ENCODE assay signal across 12 mouse cellular contexts in the genomic region with DNA sequence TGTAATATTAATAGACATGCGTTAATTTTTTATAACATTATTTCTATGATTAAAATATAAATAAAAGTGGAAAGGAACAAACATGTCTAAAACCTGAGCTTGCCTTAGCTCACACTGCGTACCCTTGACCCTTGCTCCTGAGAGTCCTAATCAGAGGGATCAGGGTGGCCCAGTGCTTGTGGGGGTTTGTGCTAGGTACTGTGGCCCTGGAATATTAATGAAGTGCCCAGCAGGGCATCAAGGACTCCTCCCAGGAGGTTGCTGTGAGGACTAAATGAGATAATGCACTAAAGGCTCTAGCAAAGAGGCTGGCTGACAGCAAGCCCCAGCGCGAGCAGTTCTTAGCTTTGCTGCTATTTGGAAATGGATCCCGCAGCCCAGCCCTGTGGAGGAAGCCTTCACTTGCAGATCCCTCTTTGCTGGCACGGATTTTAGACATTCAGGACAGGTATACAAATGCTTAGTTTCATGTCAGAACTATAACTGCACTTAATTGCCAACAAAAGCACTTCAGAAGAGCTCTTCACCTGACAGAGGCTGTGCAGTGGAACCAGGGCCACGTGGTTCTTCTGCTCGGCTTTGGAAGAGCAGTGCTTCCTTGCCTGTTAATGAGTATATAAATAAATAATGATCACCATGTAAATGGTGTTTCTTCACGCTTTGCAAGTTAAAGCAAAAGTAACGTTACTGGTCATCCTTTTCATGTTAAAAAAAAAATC. TPM values are rescaled to one million over a fixed set of nuclear protein-coding genes. Genes with fewer than 3 reads are reported as not detected.
DNase-seq lines count a peak whose midpoint lies in the region; ATAC-seq and TF ChIP-seq lines count a peak whose summit lies in the region.
"Had no signal": no experiment of that assay in that cellular context is flagged by ENCODE, and none has a peak within 500 bp of the region (broad histone marks: within the 10 kb centered on the region; RNA-seq: fewer than 3 reads in every experiment).

No protein-coding gene starts in this region.

- no peaks in the 10 kb centered on the region for H3K27me3 ChIP-seq in heart, embryonic 11.5 days (ENCODE audit: control insufficient read depth, insufficient read depth, low read length)
- no peaks in the 10 kb centered on the region for H3K27me3 ChIP-seq in kidney, postnatal 0 days (ENCODE audit: insufficient read depth, low read length)
- H3K27me3 ChIP-seq in embryonic facial prominence, embryonic 14.5 days (replicated peaks; ENCODE audit: control insufficient read depth, insufficient read depth, low read length) = no peaks in the 10 kb centered on the region
- no peaks in the 10 kb centered on the region for H3K27me3 ChIP-seq in small intestine, adult 2 months (ENCODE audit: control insufficient read depth, insufficient read depth, low read length)
- H3K27me3 ChIP-seq: liver, embryonic 15.5 days; Patski had no signal

- no peak for TF ChIP-seq POLR2A in small intestine, adult 2 months (IDR thresholded peaks at IDR 0.05; ENCODE audit: low read depth, low read length)

- peaks cover 25% of the 10 kb centered on the region for H3K4me1 ChIP-seq in heart, embryonic 11.5 days (ENCODE audit: control insufficient read depth, insufficient read depth, low read length)
- peaks cover 56% of the 10 kb centered on the region for H3K4me1 ChIP-seq in kidney, postnatal 0 days (replicated peaks; ENCODE audit: insufficient read depth, low read length)
- peaks cover 40% of the 10 kb centered on the region for H3K4me1 ChIP-seq in embryonic facial prominence, embryonic 14.5 days (ENCODE audit: control insufficient read depth, insufficient read depth, low read length)
- H3K4me1 ChIP-seq in small intestine, adult 2 months (ENCODE audit: control insufficient read depth, insufficient read depth, insufficient read length, low read length) = peaks cover 30% of the 10 kb centered on the region

- no peak for TF ChIP-seq CTCF in kidney, postnatal 0 days (IDR thresholded peaks at IDR 0.05; ENCODE audit: low read depth)
- no peak for TF ChIP-seq CTCF in small intestine, adult 2 months (IDR thresholded peaks at IDR 0.05; ENCODE audit: extremely low read depth, insufficient read length, insufficient replicate concordance, low read depth, low read length)

- DNase-seq in heart, postnatal 10 days = no peak
- DNase-seq in kidney, postnatal 0 days (ENCODE audit: low spot score) = peak; percentile 19
- no peak for DNase-seq in kidney, adult 11 months
- DNase-seq in embryonic facial prominence, embryonic 14.5 days (ENCODE audit: low spot score) = no peak
- no peak for DNase-seq in adrenal gland, adult 2 months
- no peak for DNase-seq in urinary bladder, postnatal 10 days (ENCODE audit: low spot score)
- DNase-seq: cerebellum, adult 8-10 months; kidney, adult 2 months had no signal

- no peaks in the 10 kb centered on the region for H3K9me3 ChIP-seq in heart, embryonic 11.5 days (replicated peaks; ENCODE audit: control insufficient read depth, low read length)
- H3K9me3 ChIP-seq in kidney, postnatal 0 days (replicated peaks; ENCODE audit: low read length) = no peaks in the 10 kb centered on the region
- H3K9me3 ChIP-seq in embryonic facial prominence, embryonic 14.5 days (ENCODE audit: control insufficient read depth, low read length) = no peaks in the 10 kb centered on the region
- H3K9me3 ChIP-seq: liver, embryonic 15.5 days had no signal

- H3K4me3 ChIP-seq in heart, embryonic 11.5 days (ENCODE audit: low read depth, low read length) = no peak overlapping the region
- H3K4me3 ChIP-seq in kidney, postnatal 0 days (replicated peaks; ENCODE audit: low read depth, low read length) = no peak overlapping the region
- no peak overlapping the region for H3K4me3 ChIP-seq in embryonic facial prominence, embryonic 14.5 days (ENCODE audit: low read depth, low read length)
- no peak overlapping the region for H3K4me3 ChIP-seq in small intestine, adult 2 months (ENCODE audit: low read depth, low read length)
- H3K4me3 ChIP-seq: liver, embryonic 15.5 days had no signal

- 0 out of 2 replicates have a peak overlapping the region, but pooled peaks have one; percentile 22 for H3K9ac ChIP-seq in heart, embryonic 11.5 days (ENCODE audit: low read depth, low read length)
- H3K9ac ChIP-seq in kidney, postnatal 0 days (ENCODE audit: low read depth, low read length) = no peak overlapping the region
- no peak overlapping the region for H3K9ac ChIP-seq in embryonic facial prominence, embryonic 14.5 days (ENCODE audit: low read depth, low read length)
- H3K9ac ChIP-seq: liver, embryonic 15.5 days had no signal

- H3K36me3 ChIP-seq in heart, embryonic 11.5 days (ENCODE audit: control insufficient read depth, insufficient read depth, low read length) = peaks cover 8% of the 10 kb centered on the region; the same call in 1 of the 2 replicates
- peaks cover 5% of the 10 kb centered on the region; the same call in 1 of the 2 replicates for H3K36me3 ChIP-seq in kidney, postnatal 0 days (ENCODE audit: insufficient read depth, low read length)
- peaks cover 5% of the 10 kb centered on the region; the same call in 1 of the 2 replicates for H3K36me3 ChIP-seq in embryonic facial prominence, embryonic 14.5 days (ENCODE audit: control insufficient read depth, insufficient read depth, low read length)
- peaks cover 43% of the 10 kb centered on the region for H3K36me3 ChIP-seq in small intestine, adult 2 months (ENCODE audit: control insufficient read depth, insufficient read depth, low read length)
- H3K36me3 ChIP-seq: liver, embryonic 15.5 days had no signal

- 0 out of 2 replicates have a peak overlapping the region, but pooled peaks have one; percentile 19 for H3K4me2 ChIP-seq in heart, embryonic 11.5 days
- no peak overlapping the region for H3K4me2 ChIP-seq in kidney, postnatal 0 days (ENCODE audit: low read length)
- H3K4me2 ChIP-seq in embryonic facial prominence, embryonic 14.5 days (ENCODE audit: low read depth, low read length) = no peak overlapping the region
- H3K4me2 ChIP-seq: liver, embryonic 15.5 days had no signal

- 37% methylated on average over 10 of the region's 10 CpGs for WGBS in heart, embryonic 11.5 days (ENCODE audit: insufficient replicate concordance)
- WGBS in kidney, postnatal 0 days = 52% methylated on average over 10 of the region's 10 CpGs
- 39% methylated on average over 10 of the region's 10 CpGs for WGBS in embryonic facial prominence, embryonic 14.5 days
- 77% methylated on average over 10 of the region's 10 CpGs for WGBS in small intestine, adult 2 months

- intact Hi-C loops in heart, postnatal 10 days (cut with DNase I) = loop anchor here (5.0 kb wide), 1 partner anchor 87 kb away; no protein-coding TSS in a partner anchor

- H3K27ac ChIP-seq in heart, embryonic 11.5 days (ENCODE audit: low read depth, low read length) = peak overlapping the region; percentile 70
- peak overlapping the region; percentile 68 for H3K27ac ChIP-seq in kidney, postnatal 0 days
- peak overlapping the region; percentile 74; the same call in 1 of the 2 replicates for H3K27ac ChIP-seq in embryonic facial prominence, embryonic 14.5 days (replicated peaks; ENCODE audit: low read depth, low read length)
- H3K27ac ChIP-seq in small intestine, adult 2 months (ENCODE audit: insufficient read depth, low read depth, low read length) = peak overlapping the region; percentile 21; the same call in 1 of the 2 replicates
- H3K27ac ChIP-seq: liver, embryonic 15.5 days had no signal

- no peak for ATAC-seq in heart, embryonic 11.5 days (replicated peaks; ENCODE audit: insufficient number of reproducible peaks, low FRiP score, low TSS enrichment)
- ATAC-seq in kidney, postnatal 0 days (replicated peaks; ENCODE audit: low FRiP score, low read depth) = no peak
- no peak for ATAC-seq in embryonic facial prominence, embryonic 14.5 days (ENCODE audit: low read depth)
- ATAC-seq: Patski had no signal

RNA-seq across cellular contexts. Expression of gene Traf3ip2, which starts 16.2 kb away (rescaled TPM):
- 11.6 and 12.9 TPM in 2 replicates for polyA plus RNA-seq in heart, embryonic 11.5 days (2014; fragmentation: Nextera tagmentation; extraction: Ambion mirVana)
- total RNA-seq in heart, postnatal 10 days (2021) = 1 to 10 TPM; 6.4 to 9.3 TPM
- polyA plus RNA-seq in kidney, postnatal 0 days (2015; fragmentation: Nextera tagmentation; extraction: Ambion mirVana) = 15.0 TPM in 2 replicates
- polyA plus RNA-seq in embryonic facial prominence, embryonic 14.5 days (2014; fragmentation: Nextera tagmentation; extraction: Ambion mirVana) = 12.5 and 12.9 TPM in 2 replicates
- polyA plus RNA-seq in small intestine, adult 2 months (2012; rRNA removed) = 16.0 and 26.9 TPM in 2 replicates
- total RNA-seq in adrenal gland, adult 2 months (2021) = 10 to 100 TPM; 15.3 to 19.1 TPM
- polyA plus RNA-seq in adrenal gland, adult 2 months (2012; rRNA removed) = 20.2 and 24.2 TPM in 2 replicates

Comparison
In these comparisons a context has a peak if more than half of its experiments do, and no peak if none do; other contexts are left out.
1. H3K27ac ChIP-seq: peak in every context shown above with its lines; median percentile 74 in embryonic facial prominence, embryonic 14.5 days; 70 in heart, embryonic 11.5 days; 68 in kidney, postnatal 0 days; 21 in small intestine, adult 2 months.